Mouse (Mus musculus) kidney, postnatal 4 days (tissue): ENCODE data around the gene Sult2a1.
"Not testable (repeated sequence)": the region's sequence is repeated elsewhere in the genome, so short reads cannot be mapped to it uniquely, and the experiment has no call there.

Experiments used
- DNase-seq, 2 experiments: peaks; one replicate each; pipeline ENCODE4 v3.0.0; 2021; ENCODE audit warnings: mixed read lengths in 2 of 2

Gene Sult2a1

GRCm38 (mm10) chr7:13837309-13837708, at the start of gene Sult2a1:
Sult2a1 (minus strand) TSS chr7:13837409.
- not testable (repeated sequence) for DNase-seq

- no peak for DNase-seq
These were observed 23.3 kb downstream of the Sult2a1 start for GRCm38 (mm10) chr7:13813913-13814312.
